Mouse (Mus musculus) kidney, postnatal 25 days (tissue): ENCODE measurements around the gene Gm49384.
"Not testable (repeated sequence)": the region's sequence is repeated elsewhere in the genome, so short reads cannot be mapped to it uniquely, and the experiment has no call there.

Experiments used
- DNase-seq, 2 experiments: peaks; one replicate each; pipeline ENCODE4 v3.0.0; 2021; ENCODE audit warnings: mixed read lengths in 2 of 2

The Gm49384 gene

DNA sequence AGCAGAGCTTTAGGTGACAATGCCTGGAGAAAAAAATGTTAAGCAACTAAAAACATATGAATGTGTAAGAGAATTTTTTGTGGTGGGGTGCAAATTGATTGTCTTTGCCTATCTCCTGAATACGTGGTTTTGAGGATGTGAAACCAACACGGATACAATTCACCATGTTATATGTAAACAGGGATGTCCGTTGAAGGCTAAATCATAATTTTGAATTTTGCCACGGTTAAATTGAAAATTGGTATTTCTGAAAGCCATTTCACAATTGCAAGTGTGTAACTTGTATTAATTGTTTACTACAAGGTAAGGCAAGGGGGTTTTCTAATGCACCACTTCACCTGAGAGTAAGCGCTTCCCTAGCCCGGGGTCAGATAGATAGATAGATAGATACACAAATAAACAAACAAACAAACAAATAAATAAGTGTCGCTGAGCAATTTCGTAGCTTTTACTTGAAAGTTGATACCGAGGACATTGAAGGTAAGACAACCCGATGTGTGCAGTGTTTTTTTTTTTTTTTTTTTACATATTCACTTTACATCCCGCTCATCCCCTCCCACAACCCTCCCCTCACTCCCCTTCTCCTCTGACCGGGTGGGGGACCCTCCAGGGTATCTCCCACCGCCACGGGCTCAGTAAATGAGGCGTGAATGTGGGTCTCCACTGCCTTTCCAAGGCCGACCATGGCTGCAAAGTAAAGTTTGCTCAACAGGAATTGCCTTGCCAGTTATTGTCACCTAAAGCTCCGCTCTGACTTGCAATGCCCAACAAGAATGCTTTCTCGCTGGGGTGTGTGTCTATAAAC, 36.2 kb downstream of the Gm49384 start:
- no peak for DNase-seq

DNA sequence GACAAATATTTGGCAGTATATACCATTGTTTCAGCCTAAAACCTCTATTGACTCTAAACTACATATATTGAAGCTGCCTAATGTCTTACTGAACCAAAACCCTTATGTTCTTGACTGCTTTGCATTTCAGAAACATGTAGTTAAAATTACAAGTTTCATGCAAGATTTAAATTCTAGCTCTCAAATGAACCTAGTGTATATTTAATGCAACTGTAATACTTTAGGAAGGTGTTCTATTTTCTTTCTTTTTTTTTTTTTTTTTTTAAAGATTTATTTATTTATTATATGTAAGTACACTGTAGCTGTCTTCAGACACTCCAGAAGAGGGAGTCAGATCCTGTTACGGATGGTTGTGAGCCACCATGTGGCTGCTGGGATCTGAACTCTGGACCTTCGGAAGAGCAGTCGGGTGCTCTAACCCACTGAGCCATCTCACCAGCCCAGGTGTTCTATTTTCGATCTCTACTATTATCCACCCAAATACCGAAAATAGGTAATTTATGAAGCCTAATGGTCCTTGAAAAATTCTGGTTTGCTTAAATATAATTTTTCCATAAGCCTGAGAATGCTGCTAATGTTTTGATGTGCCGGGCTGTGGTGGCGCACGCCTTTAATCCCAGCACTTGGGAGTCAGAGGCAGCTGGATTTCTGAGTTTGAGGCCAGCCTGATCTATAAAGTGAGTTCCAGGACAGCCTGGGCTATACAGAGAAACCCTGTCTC, 37.0 kb downstream of the Gm49384 start:
- not testable (repeated sequence) for DNase-seq

DNA sequence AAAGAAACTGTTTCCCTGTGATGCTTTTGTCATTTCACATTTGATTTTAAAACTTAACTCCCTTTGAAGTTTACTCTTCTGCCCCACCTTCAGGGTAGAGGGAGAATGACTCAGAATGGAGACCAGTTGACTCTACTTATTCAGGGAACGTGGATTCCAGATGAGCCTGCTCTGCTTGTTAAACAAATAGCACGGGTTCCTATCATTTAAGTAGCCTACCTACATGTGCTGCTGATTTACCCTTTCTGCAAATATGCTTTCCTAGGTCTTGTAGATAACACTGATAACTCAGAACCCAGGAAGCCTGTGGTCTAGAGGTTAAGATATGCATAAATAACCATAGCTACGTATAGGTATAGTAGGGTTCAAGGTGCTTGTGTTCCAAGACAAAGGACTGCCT, 39.2 kb downstream of the Gm49384 start:
- DNase-seq: no peak

DNA sequence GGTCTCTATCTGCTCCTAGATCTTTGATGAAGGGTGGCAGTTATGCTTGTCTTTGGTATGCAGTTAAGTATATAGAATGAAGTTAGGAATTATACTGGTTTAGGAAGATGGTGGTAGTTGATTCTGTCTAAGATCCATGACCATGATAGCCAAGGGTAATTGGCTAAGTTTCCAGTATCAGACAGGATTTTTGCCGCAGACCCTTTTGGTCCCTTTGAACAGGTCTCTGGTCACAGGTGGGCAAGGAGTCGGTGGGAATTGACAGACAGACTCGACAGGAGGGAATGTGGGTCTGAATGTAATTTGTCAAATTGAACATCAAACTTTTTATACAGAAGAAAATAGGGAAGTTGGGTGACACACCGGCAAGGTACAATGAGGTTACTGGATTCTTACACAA, 40.5 kb downstream of the Gm49384 start:
- DNase-seq: not testable (repeated sequence)

DNA sequence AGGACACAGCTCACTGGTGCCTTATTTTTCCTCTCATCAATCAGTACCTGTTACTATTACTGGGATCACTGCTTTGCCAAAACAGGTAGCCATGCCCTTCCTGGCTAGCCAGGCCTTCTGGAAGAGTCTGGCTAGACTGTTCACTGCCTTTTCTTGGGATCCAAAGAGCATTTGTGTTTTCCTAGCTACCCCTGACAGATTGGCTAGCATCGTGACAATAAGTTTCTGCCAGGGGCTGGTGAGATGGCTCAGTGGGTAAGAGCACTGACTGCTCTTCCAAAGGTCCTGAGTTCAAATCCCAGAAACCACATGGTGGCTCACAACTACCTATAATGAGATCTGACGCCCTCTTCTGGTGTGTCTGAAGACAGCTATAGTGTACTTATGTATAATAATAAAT, 43.4 kb downstream of the Gm49384 start:
- not testable (repeated sequence) for DNase-seq

DNA sequence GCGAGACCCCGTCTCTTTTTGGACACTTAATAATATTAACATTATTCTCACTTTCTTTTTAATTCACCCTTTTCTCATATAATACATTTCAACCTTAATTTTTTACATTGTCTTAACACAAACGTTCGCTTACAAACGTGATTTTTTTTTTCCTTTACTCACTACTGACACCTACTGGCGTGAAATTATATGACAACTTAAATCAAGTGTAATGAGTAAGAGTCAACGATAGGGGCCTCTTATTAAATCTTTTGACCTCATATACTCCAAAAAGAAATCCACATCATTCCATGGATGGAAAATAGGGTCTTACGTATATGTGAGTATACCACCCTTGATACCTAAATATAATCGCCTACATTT, 44.5 kb downstream of the Gm49384 start:
- DNase-seq: peak in 1 of 2 experiments; percentile 10

DNA sequence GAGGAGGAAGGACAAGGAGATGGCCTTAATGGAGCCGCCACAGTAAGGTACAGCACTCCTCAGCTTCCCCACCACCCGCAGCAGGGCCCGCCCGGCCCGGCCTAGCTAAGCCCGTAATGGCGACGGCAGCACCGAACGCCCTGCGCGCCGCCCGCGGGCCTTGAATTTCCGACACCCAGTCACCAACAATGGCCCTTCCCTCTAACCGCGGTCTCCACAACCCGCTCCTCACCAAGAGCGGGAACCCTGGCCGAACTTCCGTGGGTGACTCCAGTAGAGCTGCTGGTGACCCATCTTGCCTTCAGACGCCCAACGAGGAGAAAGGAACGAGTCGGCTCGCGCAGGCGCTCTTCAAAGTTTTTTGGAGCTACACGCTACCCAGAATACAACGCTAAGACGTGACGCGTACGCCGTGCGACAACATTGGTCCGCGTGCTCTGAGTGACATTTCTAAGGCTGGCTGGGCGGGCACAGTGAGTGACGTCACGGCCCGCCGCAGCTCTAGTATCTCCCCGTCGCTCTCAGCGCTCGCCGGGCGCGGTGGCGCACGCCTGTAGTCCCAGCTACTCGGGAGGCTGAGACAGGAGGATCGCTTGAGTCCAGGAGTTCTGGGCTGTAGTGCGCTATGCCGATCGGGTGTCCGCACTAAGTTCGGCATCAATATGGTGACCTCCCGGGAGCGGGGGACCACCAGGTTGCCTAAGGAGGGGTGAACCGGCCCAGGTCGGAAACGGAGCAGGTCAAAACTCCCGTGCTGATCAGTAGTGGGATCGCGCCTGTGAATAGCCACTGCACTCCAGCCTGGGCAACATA, 45.1 kb downstream of the Gm49384 start, which contains the start of gene Rps29:
Rps29 (minus strand) TSS at position 422 of the 813 bp plus-strand sequence.
- DNase-seq: peak; percentile 98

DNA sequence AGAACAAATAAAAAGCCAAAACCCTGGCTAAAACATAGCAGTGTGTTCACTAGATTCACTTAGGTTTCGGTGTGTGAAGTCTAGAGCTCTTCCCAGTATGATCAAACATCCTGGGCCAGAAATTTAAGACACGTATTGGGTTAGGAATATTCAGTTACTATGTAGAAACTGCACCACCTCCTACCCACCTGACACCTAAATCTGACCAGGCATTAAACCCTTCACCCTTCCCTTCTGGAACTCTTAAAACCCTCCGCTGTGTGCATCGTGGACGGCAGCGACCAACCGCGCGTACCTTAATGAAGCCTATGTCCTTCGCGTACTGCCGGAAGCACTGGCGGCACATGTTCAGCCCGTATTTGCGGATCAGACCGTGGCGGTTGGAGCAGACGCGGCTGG, 45.7 kb downstream of the Gm49384 start:
- DNase-seq: no peak

DNA sequence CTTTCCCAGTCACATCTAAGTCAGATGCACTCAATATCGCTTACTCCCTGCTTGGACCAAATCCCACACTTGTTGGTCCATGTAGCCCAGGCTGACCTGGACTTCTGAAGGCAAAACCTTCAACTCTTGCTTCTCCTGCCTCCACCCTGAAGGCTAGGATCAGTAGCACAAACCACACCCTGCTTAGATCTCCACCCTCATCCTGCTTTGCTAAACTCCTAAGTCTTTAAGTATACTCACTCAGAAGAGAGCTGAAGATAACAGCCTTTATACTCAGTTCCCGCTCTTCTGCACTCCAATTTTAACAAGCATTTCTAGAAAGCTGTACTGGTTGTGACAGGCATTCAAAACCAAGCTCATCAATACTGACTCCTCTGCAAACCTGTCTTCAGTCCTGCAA, 47.0 kb downstream of the Gm49384 start:
- DNase-seq: no peak

DNA sequence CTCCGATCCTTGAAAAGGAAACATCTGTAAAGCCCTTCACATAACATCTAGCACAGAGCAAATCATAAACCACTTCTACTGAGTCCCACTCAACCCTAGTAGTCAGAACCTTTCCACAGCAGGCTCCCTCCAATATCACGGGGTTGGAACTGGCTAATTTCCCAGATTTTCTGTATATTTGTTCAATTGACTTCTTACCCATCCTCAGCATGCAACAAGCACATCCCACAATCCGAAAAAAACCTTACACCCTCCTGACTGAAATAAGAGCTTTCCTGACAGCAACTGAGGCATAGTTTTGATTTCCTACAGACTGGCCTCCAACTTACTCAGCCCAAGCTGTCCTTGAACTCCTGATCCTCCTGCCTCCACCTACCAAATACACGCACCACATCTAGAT, 47.6 kb downstream of the Gm49384 start:
- DNase-seq: no peak

DNA sequence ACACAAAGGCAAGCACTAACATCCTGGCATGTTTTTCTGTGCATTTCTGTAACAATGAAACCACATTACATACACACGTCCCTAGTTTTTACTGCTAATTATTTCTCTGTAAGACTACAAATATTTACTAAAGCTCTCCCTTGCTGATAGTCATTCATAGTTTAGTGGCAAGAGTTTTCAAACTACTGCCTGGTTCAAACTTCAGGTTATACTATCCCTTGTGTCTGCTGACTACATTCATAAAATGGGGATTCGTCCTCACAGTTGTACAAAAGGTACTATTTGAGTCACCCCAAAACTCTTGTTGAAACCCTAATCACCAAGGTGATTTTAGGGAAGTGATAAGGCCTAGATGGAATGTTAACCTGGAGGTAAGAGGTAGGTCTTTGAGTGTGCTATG, 48.1 kb downstream of the Gm49384 start:
- DNase-seq: no peak

DNA sequence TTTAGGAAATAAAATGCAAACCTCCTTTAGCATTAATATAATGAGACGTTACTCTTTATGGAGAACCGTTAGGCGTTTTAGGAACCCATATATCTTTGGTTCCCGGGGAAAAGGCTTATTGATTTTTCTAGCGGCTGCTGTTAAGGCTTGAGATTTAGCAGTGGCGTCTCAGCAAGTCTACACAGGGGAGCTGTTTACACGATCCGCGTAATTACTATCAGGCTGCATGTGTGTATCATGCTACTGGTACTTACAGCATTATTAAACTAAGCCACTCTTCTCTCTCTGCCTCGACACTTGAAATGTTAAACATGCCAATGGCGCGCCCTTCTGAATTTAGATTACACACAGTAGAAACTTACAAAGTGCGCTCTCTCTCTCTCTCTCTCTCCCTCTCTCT, 54.0 kb downstream of the Gm49384 start:
- DNase-seq: no peak

DNA sequence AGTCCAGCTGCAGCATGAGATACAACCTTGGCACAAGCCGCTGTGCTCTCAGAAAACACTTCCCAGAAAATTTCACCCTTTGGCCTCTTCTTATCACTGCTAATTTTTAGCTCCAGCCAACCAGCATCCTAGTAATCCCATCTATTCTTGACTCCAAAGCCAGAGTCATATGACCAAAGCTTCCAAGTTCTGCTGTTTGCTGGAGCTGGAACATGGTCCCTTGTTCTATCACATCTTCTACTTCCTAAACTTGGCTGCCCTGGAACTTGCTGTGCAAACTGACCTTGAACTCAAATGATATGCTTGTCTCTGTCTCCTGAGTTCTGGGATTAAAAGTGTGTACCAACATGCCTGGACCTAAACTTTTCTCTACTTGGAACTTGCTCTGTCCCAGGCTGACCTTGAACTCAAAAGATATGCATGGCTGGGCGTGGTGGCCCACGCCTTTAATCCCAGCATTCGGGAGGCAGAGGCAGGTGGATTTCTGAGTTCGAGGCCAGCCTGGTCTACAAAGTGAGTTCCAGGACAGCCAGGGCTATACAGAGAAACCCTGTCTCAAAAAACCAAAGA, 56.8 kb downstream of the Gm49384 start:
- DNase-seq: no peak

DNA sequence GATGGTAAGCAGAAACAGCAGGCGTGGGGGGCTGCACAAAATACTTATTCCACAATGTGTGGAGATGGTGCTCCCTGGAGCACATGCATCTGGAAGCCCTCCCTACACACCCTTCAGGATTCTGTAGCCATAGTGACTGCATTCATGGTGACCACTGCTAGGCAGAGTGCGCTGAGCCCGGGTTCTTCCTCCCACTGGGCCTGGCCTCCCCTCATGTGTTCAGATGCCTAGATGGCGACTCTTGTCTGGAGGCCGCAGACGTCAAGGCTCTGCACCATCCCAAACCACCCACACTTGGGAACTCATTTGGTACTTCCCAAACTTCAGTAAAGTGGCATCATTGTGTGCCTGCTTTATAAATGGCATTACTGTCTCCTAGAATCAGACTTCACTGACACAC, 60.6 kb downstream of the Gm49384 start:
- no peak for DNase-seq

DNA sequence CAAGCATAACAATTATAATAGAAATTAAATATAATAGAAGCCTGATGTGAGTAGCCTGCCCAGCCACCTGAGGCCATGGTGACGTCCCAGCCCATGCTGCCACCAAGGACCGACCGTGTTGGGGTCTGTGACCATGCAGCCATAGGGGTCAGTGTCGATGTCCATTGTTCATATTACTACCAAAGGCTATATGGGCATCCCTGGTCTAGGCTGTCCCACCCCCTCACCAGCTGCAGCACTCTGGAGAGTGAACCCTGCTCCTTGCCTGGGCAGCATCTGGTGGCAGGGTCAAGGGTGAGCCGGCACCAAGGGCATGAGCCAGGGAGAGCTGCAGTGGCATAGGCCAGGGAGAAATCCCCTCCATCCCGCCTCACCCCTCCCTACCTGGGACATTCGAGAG, 64.2 kb downstream of the Gm49384 start:
- DNase-seq: no peak
